Mouse (Mus musculus) olfactory bulb, adult 2 months (tissue): ENCODE data around the gene Cybrd1.

ENCODE experiments used
- CTCF ChIP-seq: fragments of 200-500 bp; IDR thresholded peaks from 2 replicates; pipeline ENCODE4 v1.5.1; 2012; ENCODE audit warnings: low read depth, mild to moderate bottlenecking, low read length, moderate library complexity; ENCODE audit not compliant: insufficient read depth
- POLR2A ChIP-seq: fragments of 200-500 bp; IDR thresholded peaks from 2 replicates; pipeline ENCODE4 v1.6.1; 2012; ENCODE audit warnings: mild to moderate bottlenecking, low read depth, low read length, moderate library complexity; ENCODE audit not compliant: insufficient read depth

- no peak for TF ChIP-seq CTCF
- no peak for TF ChIP-seq POLR2A
Observed at GRCm38 (mm10) chr2:71161558-71161957, 43.8 kb downstream of the Cybrd1 start.
